Mouse (Mus musculus): ENCODE data around the gene Ralgps2. TPM values are rescaled to one million over a fixed set of nuclear protein-coding genes. Genes with fewer than 3 reads are reported as not detected.

Gene Ralgps2
- total and polyA plus RNA-seq, 2 experiments from 2014 or later: 68.8 to 70.4 TPM

- 90% methylated on average over 7 of the region's 7 CpGs for WGBS
Measured at GRCm38 (mm10) chr1:156971206-156971811, 31.9 kb upstream of the Ralgps2 start.

GRCm38 (mm10) chr1:156970641-156971040 is 31.2 kb upstream of the Ralgps2 start:
- no peak for TF ChIP-seq CTCF (IDR thresholded peaks at IDR 0.05)
- no peak for DNase-seq (ENCODE audit: low spot score)
- no peak overlapping the region for H3K9ac ChIP-seq (replicated peaks; ENCODE audit: low read length, poor library complexity, severe bottlenecking)
- H3K9me3 ChIP-seq (ENCODE audit: low read length): no peaks in the 10 kb centered on the region
- no peaks in the 10 kb centered on the region for H3K36me3 ChIP-seq (ENCODE audit: insufficient read depth, low read length)
- no peaks in the 10 kb centered on the region for H3K4me1 ChIP-seq (ENCODE audit: insufficient read depth, low read length)
- no peak overlapping the region for H3K27ac ChIP-seq (ENCODE audit: low read depth, low read length)
- no peaks in the 10 kb centered on the region for H3K27me3 ChIP-seq (ENCODE audit: insufficient read depth, low read length)
- WGBS: 55% methylated on average over 6 of the region's 6 CpGs
- H3K4me2 ChIP-seq (ENCODE audit: low read depth, low read length, poor library complexity, severe bottlenecking): no peak overlapping the region
- H3K4me3 ChIP-seq (ENCODE audit: low read depth, low read length): no peak overlapping the region
- no peak for ATAC-seq (ENCODE audit: low FRiP score)

More at GRCm38 (mm10) chr1:156971206-156971811, 31.9 kb upstream of the Ralgps2 start:
- no peak overlapping the region for H3K9ac ChIP-seq (replicated peaks; ENCODE audit: low read length, poor library complexity, severe bottlenecking)
- H3K27me3 ChIP-seq (ENCODE audit: insufficient read depth, low read length): no peaks in the 10 kb centered on the region
- no peak overlapping the region for H3K4me2 ChIP-seq (ENCODE audit: low read depth, low read length, poor library complexity, severe bottlenecking)
- no peaks in the 10 kb centered on the region for H3K9me3 ChIP-seq (ENCODE audit: low read length)
- no peaks in the 10 kb centered on the region for H3K4me1 ChIP-seq (ENCODE audit: insufficient read depth, low read length)
- H3K27ac ChIP-seq (ENCODE audit: low read depth, low read length): no peak overlapping the region
- DNase-seq (ENCODE audit: low spot score) (no peak), ATAC-seq (ENCODE audit: low FRiP score) (no peak)
- H3K36me3 ChIP-seq (ENCODE audit: insufficient read depth, low read length): no peaks in the 10 kb centered on the region
- H3K4me3 ChIP-seq (ENCODE audit: low read depth, low read length): no peak overlapping the region
- TF ChIP-seq CTCF (IDR thresholded peaks at IDR 0.05): no peak

- H3K9me3 ChIP-seq (ENCODE audit: low read length): no peaks in the 10 kb centered on the region
- no peak overlapping the region for H3K27ac ChIP-seq (ENCODE audit: low read depth, low read length)
- H3K4me1 ChIP-seq (ENCODE audit: insufficient read depth, low read length): no peaks in the 10 kb centered on the region
- H3K36me3 ChIP-seq (ENCODE audit: insufficient read depth, low read length): no peaks in the 10 kb centered on the region
- H3K4me2 ChIP-seq (ENCODE audit: low read depth, low read length, poor library complexity, severe bottlenecking): no peak overlapping the region
- no peak overlapping the region for H3K4me3 ChIP-seq (ENCODE audit: low read depth, low read length)
- no peak overlapping the region for H3K9ac ChIP-seq (replicated peaks; ENCODE audit: low read length, poor library complexity, severe bottlenecking)
- WGBS: 80% methylated on average over 7 of the region's 7 CpGs
- H3K27me3 ChIP-seq (ENCODE audit: insufficient read depth, low read length): no peaks in the 10 kb centered on the region
- TF ChIP-seq CTCF (IDR thresholded peaks at IDR 0.05): no peak
- ATAC-seq (ENCODE audit: low FRiP score) (no peak), DNase-seq (ENCODE audit: low spot score) (no peak)
Measured at GRCm38 (mm10) chr1:156968107-156968506, 28.7 kb upstream of the Ralgps2 start.

- Histone ChIP-seq H3K27me3 (ENCODE audit: insufficient read depth, low read length) (no peaks in the 10 kb centered on the region), H3K4me3 (ENCODE audit: low read depth, low read length) (no peak overlapping the region), H3K9me3 (ENCODE audit: low read length) (no peaks in the 10 kb centered on the region), H3K27ac (ENCODE audit: low read depth, low read length) (no peak overlapping the region), H3K4me2 (ENCODE audit: low read depth, low read length, poor library complexity, severe bottlenecking) (no peak overlapping the region), H3K9ac (replicated peaks; ENCODE audit: low read length, poor library complexity, severe bottlenecking) (no peak overlapping the region), H3K36me3 (ENCODE audit: insufficient read depth, low read length) (no peaks in the 10 kb centered on the region), H3K4me1 (ENCODE audit: insufficient read depth, low read length) (no peaks in the 10 kb centered on the region)
- WGBS: 79% methylated on average over 4 of the region's 4 CpGs
- DNase-seq (ENCODE audit: low spot score): no peak
- TF ChIP-seq CTCF (IDR thresholded peaks at IDR 0.05): no peak
- ATAC-seq (ENCODE audit: low FRiP score): no peak
Measured at GRCm38 (mm10) chr1:156964586-156964932, 25.1 kb upstream of the Ralgps2 start.

GRCm38 (mm10) chr1:156963871-156964585 is 24.6 kb upstream of the Ralgps2 start:
- no peaks in the 10 kb centered on the region for H3K27me3 ChIP-seq (ENCODE audit: insufficient read depth, low read length)
- H3K9me3 ChIP-seq (ENCODE audit: low read length): no peaks in the 10 kb centered on the region
- no peaks in the 10 kb centered on the region for H3K36me3 ChIP-seq (ENCODE audit: insufficient read depth, low read length)
- 30% methylated on average over 7 of the region's 7 CpGs for WGBS
- no peak for TF ChIP-seq CTCF (IDR thresholded peaks at IDR 0.05)
- DNase-seq (ENCODE audit: low spot score) (peak; percentile 27), ATAC-seq (ENCODE audit: low FRiP score) (no peak)
- H3K9ac ChIP-seq (replicated peaks; ENCODE audit: low read length, poor library complexity, severe bottlenecking): no peak overlapping the region
- no peak overlapping the region for H3K4me3 ChIP-seq (ENCODE audit: low read depth, low read length)
- no peak overlapping the region for H3K4me2 ChIP-seq (ENCODE audit: low read depth, low read length, poor library complexity, severe bottlenecking)
- no peak overlapping the region for H3K27ac ChIP-seq (ENCODE audit: low read depth, low read length)
- no peaks in the 10 kb centered on the region for H3K4me1 ChIP-seq (ENCODE audit: insufficient read depth, low read length)

GRCm38 (mm10) chr1:156961481-156962265 is 22.2 kb upstream of the Ralgps2 start:
- H3K9me3 ChIP-seq (ENCODE audit: low read length): no peaks in the 10 kb centered on the region
- H3K4me2 ChIP-seq (ENCODE audit: low read depth, low read length, poor library complexity, severe bottlenecking): no peak overlapping the region
- no peaks in the 10 kb centered on the region for H3K36me3 ChIP-seq (ENCODE audit: insufficient read depth, low read length)
- 60% methylated on average over 8 of the region's 8 CpGs for WGBS
- no peak for DNase-seq (ENCODE audit: low spot score)
- no peaks in the 10 kb centered on the region for H3K4me1 ChIP-seq (ENCODE audit: insufficient read depth, low read length)
- no peak for TF ChIP-seq CTCF (IDR thresholded peaks at IDR 0.05)
- no peak overlapping the region for H3K4me3 ChIP-seq (ENCODE audit: low read depth, low read length)
- H3K27me3 ChIP-seq (ENCODE audit: insufficient read depth, low read length): no peaks in the 10 kb centered on the region
- no peak for ATAC-seq (ENCODE audit: low FRiP score)
- H3K9ac ChIP-seq (replicated peaks; ENCODE audit: low read length, poor library complexity, severe bottlenecking): no peak overlapping the region
- no peak overlapping the region for H3K27ac ChIP-seq (ENCODE audit: low read depth, low read length)

Measured in midbrain, postnatal 0 days (tissue).